ENCODE assay signal across 9 mouse cellular contexts in genomic region chr16:13753986-13754385, GRCm38 (mm10). TPM values are rescaled to one million over a fixed set of nuclear protein-coding genes. Genes with fewer than 3 reads are reported as not detected.
DNase-seq lines count a peak whose midpoint lies in the region; ATAC-seq and TF ChIP-seq lines count a peak whose summit lies in the region.
"Had no signal": no experiment of that assay in that cellular context is flagged by ENCODE, and none has a peak within 500 bp of the region (broad histone marks: within the 10 kb centered on the region; RNA-seq: fewer than 3 reads in every experiment).

No protein-coding gene starts in this region.

- TF ChIP-seq CTCF in bone marrow, adult 2 months (IDR thresholded peaks at IDR 0.05; ENCODE audit: control insufficient read depth, insufficient read depth, low read length), result no peak

- TF ChIP-seq POLR2A in bone marrow, adult 2 months (IDR thresholded peaks at IDR 0.05; ENCODE audit: borderline replicate concordance, control insufficient read depth, low read depth, low read length), result no peak

- no peaks in the 10 kb centered on the region for H3K27me3 ChIP-seq in heart, embryonic 16.5 days (ENCODE audit: control insufficient read depth, insufficient read depth, low read length)
- H3K27me3 ChIP-seq in hindbrain, embryonic 12.5 days, result no peaks in the 10 kb centered on the region
- peaks cover 5% of the 10 kb centered on the region; the same call in 1 of the 2 replicates for H3K27me3 ChIP-seq in midbrain, embryonic 12.5 days

- H3K4me3 ChIP-seq in heart, embryonic 16.5 days (ENCODE audit: low read length), result peak overlapping the region; percentile 89
- H3K4me3 ChIP-seq in bone marrow, adult 2 months (replicated peaks; ENCODE audit: control insufficient read depth, low read depth, low read length), result peak overlapping the region; percentile 80
- H3K4me3 ChIP-seq in hindbrain, embryonic 12.5 days, result peak overlapping the region; percentile 63; the same call in 1 of the 2 replicates
- peak overlapping the region; percentile 55; the same call in 1 of the 2 replicates for H3K4me3 ChIP-seq in midbrain, embryonic 12.5 days

- H3K9me3 ChIP-seq in heart, embryonic 16.5 days (replicated peaks; ENCODE audit: control insufficient read depth, low read length), result no peaks in the 10 kb centered on the region
- no peaks in the 10 kb centered on the region for H3K9me3 ChIP-seq in hindbrain, embryonic 12.5 days (replicated peaks)
- no peaks in the 10 kb centered on the region for H3K9me3 ChIP-seq in midbrain, embryonic 12.5 days

- no peak for ATAC-seq in heart, embryonic 16.5 days (replicated peaks; ENCODE audit: extremely low read depth, insufficient read depth, low FRiP score)
- ATAC-seq in hindbrain, embryonic 12.5 days (ENCODE audit: low FRiP score), result peak; percentile 65
- ATAC-seq in midbrain, embryonic 12.5 days (ENCODE audit: low FRiP score, low read depth), result peak; percentile 45; the same call in 1 of the 2 replicates

- H3K4me2 ChIP-seq in heart, embryonic 16.5 days (ENCODE audit: low read depth, low read length), result peak overlapping the region; percentile 99
- peak overlapping the region; percentile 78 for H3K4me2 ChIP-seq in hindbrain, embryonic 12.5 days (replicated peaks)
- H3K4me2 ChIP-seq in midbrain, embryonic 12.5 days (replicated peaks), result peak overlapping the region; percentile 82

- H3K36me3 ChIP-seq in heart, embryonic 16.5 days (ENCODE audit: control insufficient read depth, insufficient read depth), result no peaks in the 10 kb centered on the region
- no peaks in the 10 kb centered on the region for H3K36me3 ChIP-seq in hindbrain, embryonic 12.5 days
- no peaks in the 10 kb centered on the region for H3K36me3 ChIP-seq in midbrain, embryonic 12.5 days

- intact Hi-C loops in heart, postnatal 25 days (cut with DNase I), result no loop called here

- H3K4me1 ChIP-seq in heart, embryonic 16.5 days (ENCODE audit: control insufficient read depth, insufficient read depth, low read length), result no peaks in the 10 kb centered on the region
- no peaks in the 10 kb centered on the region for H3K4me1 ChIP-seq in bone marrow, adult 2 months (ENCODE audit: control insufficient read depth, insufficient read depth, low read length)
- peaks cover 3% of the 10 kb centered on the region for H3K4me1 ChIP-seq in hindbrain, embryonic 12.5 days
- peaks cover 10% of the 10 kb centered on the region; the same call in 1 of the 2 replicates for H3K4me1 ChIP-seq in midbrain, embryonic 12.5 days

- 66% methylated on average over 8 of the region's 8 CpGs for WGBS in heart, embryonic 16.5 days
- 41% methylated on average over 8 of the region's 8 CpGs for WGBS in bone marrow, adult 2 months
- 82% methylated on average over 8 of the region's 8 CpGs for WGBS in hindbrain, embryonic 12.5 days
- WGBS in midbrain, embryonic 12.5 days, result 81% methylated on average over 8 of the region's 8 CpGs

- H3K27ac ChIP-seq in heart, embryonic 16.5 days (ENCODE audit: low read length), result no peak overlapping the region
- no peak overlapping the region for H3K27ac ChIP-seq in bone marrow, adult 2 months (ENCODE audit: control insufficient read depth, insufficient read depth, low read depth, low read length, poor library complexity)
- no peak overlapping the region for H3K27ac ChIP-seq in hindbrain, embryonic 12.5 days
- no peak overlapping the region for H3K27ac ChIP-seq in midbrain, embryonic 12.5 days (replicated peaks)

- no peak for DNase-seq in heart, postnatal 25 days (ENCODE audit: low spot score)
- DNase-seq in layer of hippocampus, postnatal 10 days (ENCODE audit: low spot score in 2 of 2), result no peak
- no peak for DNase-seq in thymus, postnatal 14 days
- DNase-seq in cerebellum, adult 8-10 months, result no peak

- H3K9ac ChIP-seq in heart, embryonic 16.5 days (ENCODE audit: low read length), result no peak overlapping the region
- H3K9ac ChIP-seq in hindbrain, embryonic 12.5 days, result no peak overlapping the region
- H3K9ac ChIP-seq in midbrain, embryonic 12.5 days (replicated peaks), result no peak overlapping the region

RNA-seq across cellular contexts. Expression of gene Pla2g10, which starts 23.2 kb away (rescaled TPM):
- 0.43 and 0.56 TPM in 2 replicates for polyA plus RNA-seq in heart, embryonic 16.5 days (2015; fragmentation: Nextera tagmentation; extraction: Ambion mirVana)
- not detected for total RNA-seq in heart, postnatal 25 days (2021)
- 2.2 TPM in 1 of 2 replicates, not detected in the other for polyA plus RNA-seq in bone marrow, adult 2 months (2011; ENCODE audit: insufficient read depth, insufficient read length, low replicate concordance, missing spikeins)
- 0.62 and 0.89 TPM in 2 replicates for polyA plus RNA-seq in hindbrain, embryonic 12.5 days (2016; fragmentation: Nextera tagmentation; extraction: Ambion mirVana)
- polyA plus RNA-seq in midbrain, embryonic 12.5 days (2016; fragmentation: Nextera tagmentation; extraction: Ambion mirVana), result 0.32 and 0.34 TPM in 2 replicates
- not detected for total RNA-seq in layer of hippocampus, postnatal 10 days (2021)
- total RNA-seq: left cerebral cortex, postnatal 14 days had no signal

RNA-seq across cellular contexts. Expression of gene Rrn3, which starts 26.5 kb away (rescaled TPM):
- 50.6 and 51.5 TPM in 2 replicates for polyA plus RNA-seq in heart, embryonic 16.5 days (2015; fragmentation: Nextera tagmentation; extraction: Ambion mirVana)
- 10 to 100 TPM; 37.5 to 38.3 TPM for total RNA-seq in heart, postnatal 25 days (2021)
- polyA plus RNA-seq in bone marrow, adult 2 months (2011; ENCODE audit: insufficient read depth, insufficient read length, low replicate concordance, missing spikeins), result 10.0 and 20.5 TPM in 2 replicates
- polyA plus RNA-seq in hindbrain, embryonic 12.5 days (2016; fragmentation: Nextera tagmentation; extraction: Ambion mirVana), result 124 and 127 TPM in 2 replicates
- polyA plus RNA-seq in midbrain, embryonic 12.5 days (2016; fragmentation: Nextera tagmentation; extraction: Ambion mirVana), result 122 and 132 TPM in 2 replicates
- 10 to 100 TPM; 44.8 to 46.5 TPM for total RNA-seq in layer of hippocampus, postnatal 10 days (2021)
